Mouse (Mus musculus) WW6 (cell line): ENCODE measurements at regions not wholly inside any gene's neighbourhood (a gene's known extent, or its start where the extent isn't known, plus 50 kb on each side); places are given as distances from the start of the nearest gene placed in this dataset.

Experiments
- DNase-seq: peaks from one replicate; pipeline ENCODE4 v3.0.0-alpha.2; 2013; ENCODE audit warnings: low read depth, low spot score

- peak; percentile 52 for DNase-seq
These were observed 134.7 kb upstream of the Fstl4 start for GRCm38 (mm10) chr11:52629776-52630175.

- DNase-seq = no peak
These were observed 132.9 kb upstream of the Fstl4 start for GRCm38 (mm10) chr11:52631579-52631978.

- no peak for DNase-seq
These were observed 130.2 kb upstream of the Fstl4 start for GRCm38 (mm10) chr11:52634189-52634588.

- no peak for DNase-seq
These were observed 128.6 kb upstream of the Fstl4 start for GRCm38 (mm10) chr11:52635716-52636389.

- no peak for DNase-seq
These were observed 125.5 kb upstream of the Fstl4 start for GRCm38 (mm10) chr11:52638939-52639338.

GRCm38 (mm10) chr11:52641725-52642338 lies 122.6 kb upstream of the Fstl4 start:
- DNase-seq = no peak

GRCm38 (mm10) chr11:52644081-52644768 lies 120.2 kb upstream of the Fstl4 start:
- no peak for DNase-seq

GRCm38 (mm10) chr11:52648176-52648839 lies 116.1 kb upstream of the Fstl4 start:
- DNase-seq = no peak

- no peak for DNase-seq
These were observed 115.5 kb upstream of the Fstl4 start for GRCm38 (mm10) chr11:52648849-52649400.

- no peak for DNase-seq
These were observed 109.8 kb upstream of the Fstl4 start for GRCm38 (mm10) chr11:52654640-52655039.

- DNase-seq = no peak
These were observed 108.5 kb upstream of the Fstl4 start for GRCm38 (mm10) chr11:52655720-52656474.

- no peak for DNase-seq
These were observed 103.2 kb upstream of the Fstl4 start for GRCm38 (mm10) chr11:52661234-52661633.

GRCm38 (mm10) chr11:52661894-52662593 lies 102.4 kb upstream of the Fstl4 start:
- DNase-seq = no peak

GRCm38 (mm10) chr11:52665343-52665742 lies 99.1 kb upstream of the Fstl4 start:
- no peak for DNase-seq

GRCm38 (mm10) chr11:52675022-52675421 lies 89.4 kb upstream of the Fstl4 start:
- no peak for DNase-seq

GRCm38 (mm10) chr11:52678259-52678658 lies 86.2 kb upstream of the Fstl4 start:
- no peak for DNase-seq

GRCm38 (mm10) chr11:52685436-52685835 lies 79.0 kb upstream of the Fstl4 start:
- no peak for DNase-seq

GRCm38 (mm10) chr11:52692701-52693100 lies 71.7 kb upstream of the Fstl4 start:
- DNase-seq = no peak

GRCm38 (mm10) chr11:52701682-52702081 lies 62.8 kb upstream of the Fstl4 start:
- DNase-seq = no peak

GRCm38 (mm10) chr11:52703391-52703790 lies 61.0 kb upstream of the Fstl4 start:
- DNase-seq = no peak
